ENCODE assay signal across 26 mouse cellular contexts in genomic region chr10:16951636-16952035, GRCm38 (mm10).
"Had no signal": no experiment of that assay in that cellular context is flagged by ENCODE, and none has a peak within 500 bp of the region (broad histone marks: within the 10 kb centered on the region; RNA-seq: fewer than 3 reads in every experiment).

No protein-coding gene starts in this region.

- H3K4me1 ChIP-seq: heart, embryonic 10.5 days; heart, embryonic 12.5 days; hindbrain, embryonic 10.5 days; hindbrain, embryonic 12.5 days; intestine, embryonic 15.5 days; limb, embryonic 10.5 days; limb, embryonic 12.5 days; liver, embryonic 13.5 days had no signal

- H3K4me2 ChIP-seq: heart, embryonic 12.5 days; hindbrain, embryonic 12.5 days; hindbrain, embryonic 14.5 days; intestine, embryonic 15.5 days; limb, embryonic 12.5 days; liver, embryonic 11.5 days; liver, embryonic 13.5 days had no signal

- DNase-seq: gastrocnemius, postnatal 14 days; gastrocnemius, postnatal 36 days; heart, adult 18-20 months; heart, postnatal 10 days; heart, postnatal 4 days; kidney, adult 18-20 months; kidney, adult 8-10 months; kidney, postnatal 10 days; kidney, postnatal 25 days; kidney, postnatal 4 days; liver; liver, embryonic 13.5 days had no signal

- H3K4me3 ChIP-seq: heart, embryonic 10.5 days; heart, embryonic 12.5 days; hindbrain, embryonic 10.5 days; hindbrain, embryonic 12.5 days; intestine, embryonic 15.5 days; layer of hippocampus, adult 2 months; left cerebral cortex, adult 2 months; limb, embryonic 10.5 days; limb, embryonic 12.5 days; liver, embryonic 13.5 days had no signal

- H3K9ac ChIP-seq: heart, embryonic 12.5 days; hindbrain, embryonic 12.5 days; hindbrain, embryonic 14.5 days; intestine, embryonic 15.5 days; limb, embryonic 12.5 days; liver, embryonic 13.5 days had no signal

- H3K27me3 ChIP-seq: heart, embryonic 12.5 days; hindbrain, embryonic 12.5 days; intestine, embryonic 15.5 days; limb, embryonic 12.5 days; liver, embryonic 13.5 days had no signal

- H3K27ac ChIP-seq: heart, embryonic 10.5 days; hindbrain, embryonic 10.5 days; hindbrain, embryonic 12.5 days; hindbrain, embryonic 14.5 days; intestine, embryonic 15.5 days; layer of hippocampus, adult 2 months; left cerebral cortex, adult 2 months; limb, embryonic 10.5 days; limb, embryonic 12.5 days; liver, embryonic 13.5 days had no signal

- ATAC-seq: hindbrain, embryonic 16.5 days; inflammation-experienced regulatory T-cells, adult 6 months; intestine, embryonic 15.5 days; intestine, postnatal 0 days had no signal

- H3K36me3 ChIP-seq: heart, embryonic 10.5 days; heart, embryonic 12.5 days; hindbrain, embryonic 10.5 days; hindbrain, embryonic 12.5 days; intestine, embryonic 15.5 days; limb, embryonic 10.5 days; limb, embryonic 12.5 days; liver, embryonic 13.5 days had no signal

- H3K9me3 ChIP-seq: heart, embryonic 10.5 days; heart, embryonic 12.5 days; hindbrain, embryonic 10.5 days; hindbrain, embryonic 12.5 days; intestine, embryonic 15.5 days; limb, embryonic 10.5 days; limb, embryonic 12.5 days; liver, embryonic 13.5 days had no signal
